Mouse (Mus musculus) midbrain, embryonic 16.5 days (tissue): ENCODE measurements around the gene Cst9. TPM values are rescaled to one million over a fixed set of nuclear protein-coding genes. Genes with fewer than 3 reads are reported as not detected.

Experiments
- ATAC-seq: fragments of 200-750 bp; cut with Nextera tagmentation; 2 replicates; pipeline ENCODE4 v1.8.0; 2017; ENCODE audit warnings: moderate TSS enrichment
- H3K27ac ChIP-seq: fragments of 300-500 bp; sonication (generic); 2 replicates; pipeline ENCODE4 v1.5.1; 2014; ENCODE audit warnings: mild to moderate bottlenecking, low read length, mixed read lengths
- H3K27me3 ChIP-seq: fragments of 300-500 bp; sonication (generic); 2 replicates; pipeline ENCODE4 v1.6.1; 2014; ENCODE audit warnings: low read depth, low read length, mixed read lengths; ENCODE audit not compliant: control insufficient read depth, insufficient read depth
- H3K36me3 ChIP-seq: fragments of 300-500 bp; sonication (generic); 2 replicates; pipeline ENCODE4 v1.6.1; 2014; ENCODE audit warnings: mild to moderate bottlenecking, low read length, moderate library complexity, mixed read lengths; ENCODE audit not compliant: control insufficient read depth, insufficient read depth
- H3K4me1 ChIP-seq: fragments of 300-500 bp; sonication (generic); 2 replicates; pipeline ENCODE4 v1.6.1; 2014; ENCODE audit warnings: mild to moderate bottlenecking, low read length, mixed read lengths; ENCODE audit not compliant: control insufficient read depth, insufficient read depth
- H3K4me2 ChIP-seq: fragments of 300-500 bp; sonication (generic); 2 replicates; pipeline ENCODE4 v1.6.1; 2014; ENCODE audit warnings: mild to moderate bottlenecking, low read length, mixed read lengths
- H3K4me3 ChIP-seq: fragments of 300-500 bp; sonication (generic); 2 replicates; pipeline ENCODE4 v1.5.1; 2014; ENCODE audit warnings: low read depth, mild to moderate bottlenecking, low read length, moderate library complexity, mixed read lengths
- H3K9ac ChIP-seq: fragments of 300-500 bp; sonication (generic); 2 replicates; pipeline ENCODE4 v1.6.1; 2014; ENCODE audit warnings: low read depth, low read length, mixed read lengths
- H3K9me3 ChIP-seq: fragments of 300-500 bp; sonication (generic); replicated peaks from 2 replicates; pipeline ENCODE4 v1.6.1; 2014; ENCODE audit warnings: mild to moderate bottlenecking, low read length, mixed read lengths; ENCODE audit not compliant: control insufficient read depth, poor library complexity, severe bottlenecking
- WGBS: fragments of 180-500 bp; shearing (Covaris S2); extraction: QIAGEN DNeasy Blood & Tissue Kit; methylation state at CpG from one replicate; pipeline ENCODE4 v1.1.7; 2014; 5-methylcytosine and 5-hydroxymethylcytosine counted together
- polyA plus RNA-seq: library from polyadenylated mRNA; unstranded; fragments of >200 nt; fragmentation: Nextera tagmentation; extraction: Ambion mirVana; gene quantifications from 2 replicates; pipeline ENCODE4 v1.2.1, GENCODE M21; 2015

Cst9 gene
- not detected in 2 replicates for polyA plus RNA-seq

DNA sequence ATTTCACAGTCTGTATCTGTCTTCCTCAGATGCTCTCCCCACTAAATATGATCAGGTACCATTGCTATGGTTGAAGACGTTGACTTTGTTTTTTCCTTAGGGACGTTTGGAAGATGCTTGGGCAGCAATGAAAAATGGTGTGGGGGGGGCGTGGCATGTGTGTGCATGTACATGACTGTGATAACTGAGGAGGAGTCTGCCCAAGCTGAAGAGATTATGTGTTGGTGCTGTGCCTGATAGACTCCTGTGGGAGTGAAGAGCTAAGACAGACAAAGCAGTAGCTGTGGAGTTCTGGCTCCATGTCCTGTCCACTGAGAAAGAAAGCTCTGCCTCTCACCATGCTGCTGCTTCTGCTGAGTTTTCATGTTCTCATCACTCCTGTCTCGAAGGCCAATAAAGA lies at the start of gene Cst9:
Gene Cst9 (plus strand): TSS at position 236 of the 400 bp plus-strand sequence.
- Histone ChIP-seq H3K4me3 (no peak within 1 kb of the TSS), H3K36me3 (no peaks in the 10 kb centered on the region), H3K27me3 (no peaks in the 10 kb centered on the region), H3K4me1 (no peaks in the 10 kb centered on the region), H3K27ac (no peak within 1 kb of the TSS), H3K4me2 (no peak within 1 kb of the TSS), H3K9ac (no peak within 1 kb of the TSS), H3K9me3 (no peaks in the 10 kb centered on the region)
- no peak for ATAC-seq
- WGBS: 70% methylated on average over 4 of the region's 4 CpGs

DNA sequence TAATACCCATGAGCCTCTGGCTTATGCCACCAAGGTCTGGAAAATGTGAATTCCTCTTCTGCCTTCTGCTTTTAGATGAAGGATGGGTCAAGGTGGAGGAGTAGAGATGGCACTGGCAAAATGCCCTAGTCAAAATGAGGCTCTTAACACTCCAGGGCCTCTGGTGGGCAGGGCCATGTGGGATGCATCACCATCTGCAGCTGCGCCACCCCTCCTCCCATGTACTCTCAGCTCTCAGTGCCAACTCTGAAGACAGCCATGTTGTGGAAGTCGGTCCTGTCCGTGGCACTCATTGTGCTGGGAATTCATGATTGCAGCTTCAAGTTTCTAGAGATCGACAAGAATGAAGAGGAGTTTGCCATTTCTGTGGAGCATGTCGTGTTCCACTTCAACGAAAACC lies 45.8 kb upstream of the Cst9 start, which contains the start of gene Cst12:
Gene Cst12 (plus strand): TSS at position 220 of the 400 bp plus-strand sequence.
- Histone ChIP-seq H3K9ac (no peak within 1 kb of the TSS), H3K27ac (no peak within 1 kb of the TSS), H3K36me3 (no peaks in the 10 kb centered on the region), H3K4me2 (no peak within 1 kb of the TSS), H3K27me3 (no peaks in the 10 kb centered on the region), H3K4me1 (no peaks in the 10 kb centered on the region), H3K9me3 (no peaks in the 10 kb centered on the region), H3K4me3 (no peak within 1 kb of the TSS)
- 95% methylated on average over 6 of the region's 6 CpGs for WGBS
- ATAC-seq: no peak

DNA sequence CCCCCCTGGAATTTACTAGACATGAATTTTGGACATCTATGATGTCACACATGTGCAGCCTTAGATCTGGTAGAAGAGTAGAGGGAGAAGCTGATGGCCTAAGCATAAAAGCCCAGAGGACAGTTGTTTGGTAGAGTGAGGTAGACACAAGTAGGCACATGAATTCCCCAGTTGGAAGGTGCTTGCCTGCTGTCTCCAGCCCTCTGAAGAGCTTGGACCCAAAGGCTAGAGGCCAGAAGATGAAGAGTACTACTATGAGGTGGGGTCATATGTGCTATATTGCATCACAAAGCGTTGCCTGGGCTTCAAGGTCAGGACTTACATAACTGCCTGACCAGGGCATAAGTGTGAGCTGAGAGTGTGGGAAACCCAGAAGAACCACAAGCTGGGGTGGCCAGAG lies 36.5 kb upstream of the Cst9 start, which contains the start of gene Cst8:
Gene Cst8 (plus strand): TSS at position 301 of the 400 bp plus-strand sequence.
- Histone ChIP-seq H3K4me3 (no peak within 1 kb of the TSS), H3K4me2 (no peak within 1 kb of the TSS), H3K4me1 (no peaks in the 10 kb centered on the region), H3K9ac (no peak within 1 kb of the TSS), H3K27me3 (no peaks in the 10 kb centered on the region), H3K9me3 (no peaks in the 10 kb centered on the region), H3K27ac (no peak within 1 kb of the TSS), H3K36me3 (no peaks in the 10 kb centered on the region)
- no peak for ATAC-seq
- 93% methylated on average over 1 of the region's 1 CpGs for WGBS

DNA sequence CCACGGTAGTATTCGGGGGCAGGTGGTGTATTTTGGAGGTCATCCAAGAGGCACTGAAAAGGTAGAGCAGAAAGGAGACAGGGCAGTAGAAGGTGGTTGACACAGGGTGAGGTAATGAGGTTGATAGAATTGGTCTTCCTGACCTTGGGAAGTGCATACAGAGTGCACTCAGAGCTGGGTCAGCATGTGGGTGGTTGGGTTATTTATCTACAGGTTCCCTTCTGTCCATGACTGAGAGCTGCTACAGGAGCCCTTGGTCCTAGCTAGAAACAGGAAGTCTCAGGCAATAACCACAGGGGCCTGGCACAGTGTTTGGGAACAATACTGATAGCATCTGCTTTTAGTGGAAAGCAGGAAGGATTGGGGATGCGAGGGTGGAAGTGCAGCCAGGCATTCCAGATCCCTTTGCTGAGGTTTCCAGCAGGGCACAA lies 33.4 kb upstream of the Cst9 start:
- no peaks in the 10 kb centered on the region for H3K27me3 ChIP-seq

DNA sequence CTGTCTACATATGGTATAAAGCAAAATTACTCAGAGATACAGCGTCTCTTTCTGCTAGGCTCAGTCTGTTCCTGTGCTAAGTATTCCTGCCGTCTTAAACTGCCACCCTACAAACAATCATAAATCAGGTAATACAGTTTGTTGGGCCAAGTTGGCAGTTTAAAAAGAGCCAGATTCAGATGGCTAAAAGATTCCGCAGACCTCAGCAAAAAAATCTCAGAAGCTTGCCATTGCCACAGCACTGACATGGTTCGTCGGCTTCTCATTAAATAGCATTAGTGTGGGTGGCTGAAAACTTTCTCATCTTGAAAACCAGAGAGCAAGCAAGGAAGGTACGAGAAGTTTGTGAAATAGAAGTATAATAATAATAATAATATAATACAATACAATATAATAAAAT lies 28.3 kb upstream of the Cst9 start:
- Histone ChIP-seq H3K9ac (no peak overlapping the region), H3K27ac (no peak overlapping the region), H3K27me3 (no peaks in the 10 kb centered on the region), H3K36me3 (no peaks in the 10 kb centered on the region), H3K4me2 (no peak overlapping the region), H3K9me3 (no peaks in the 10 kb centered on the region), H3K4me1 (no peaks in the 10 kb centered on the region), H3K4me3 (no peak overlapping the region)
- 84% methylated on average over 6 of the region's 6 CpGs for WGBS
- no peak for ATAC-seq

More for the DNA sequence above, 33.4 kb upstream of the Cst9 start:
- ATAC-seq: no peak
- H3K9ac ChIP-seq: no peak overlapping the region
- no peaks in the 10 kb centered on the region for H3K4me1 ChIP-seq
- WGBS: 71% methylated on average over 3 of the region's 3 CpGs
- no peaks in the 10 kb centered on the region for H3K36me3 ChIP-seq
- H3K4me2 ChIP-seq: no peak overlapping the region
- no peak overlapping the region for H3K4me3 ChIP-seq
- no peaks in the 10 kb centered on the region for H3K9me3 ChIP-seq
- no peak overlapping the region for H3K27ac ChIP-seq

DNA sequence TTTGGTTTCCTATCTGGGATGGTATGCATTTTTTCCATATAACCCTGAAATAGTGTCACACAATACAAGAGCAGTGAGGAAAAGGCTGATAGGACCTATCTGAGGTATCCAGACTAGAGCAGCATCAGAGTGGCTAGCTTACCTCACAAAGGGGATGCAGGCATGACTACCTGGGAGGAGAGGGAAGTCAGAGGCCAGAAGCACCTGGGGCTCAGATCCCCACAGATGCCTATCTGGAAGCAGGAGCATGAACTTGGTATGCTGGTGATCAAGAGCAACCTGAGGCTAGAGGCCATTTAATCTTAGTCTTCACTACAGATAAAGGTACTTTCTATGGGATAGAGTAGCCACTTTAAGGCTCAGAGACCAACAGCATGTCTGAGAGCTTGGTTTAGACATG lies 15.0 kb upstream of the Cst9 start, which contains the start of gene Cst13:
Gene Cst13 (plus strand): TSS at position 173 of the 400 bp plus-strand sequence.
- H3K36me3 ChIP-seq: no peaks in the 10 kb centered on the region
- ATAC-seq: no peak
- H3K4me1 ChIP-seq: no peaks in the 10 kb centered on the region
- no peaks in the 10 kb centered on the region for H3K27me3 ChIP-seq
- no peaks in the 10 kb centered on the region for H3K9me3 ChIP-seq
- H3K4me3 ChIP-seq: no peak within 1 kb of the TSS
- H3K9ac ChIP-seq: no peak within 1 kb of the TSS
- no peak within 1 kb of the TSS for H3K27ac ChIP-seq
- no peak within 1 kb of the TSS for H3K4me2 ChIP-seq

DNA sequence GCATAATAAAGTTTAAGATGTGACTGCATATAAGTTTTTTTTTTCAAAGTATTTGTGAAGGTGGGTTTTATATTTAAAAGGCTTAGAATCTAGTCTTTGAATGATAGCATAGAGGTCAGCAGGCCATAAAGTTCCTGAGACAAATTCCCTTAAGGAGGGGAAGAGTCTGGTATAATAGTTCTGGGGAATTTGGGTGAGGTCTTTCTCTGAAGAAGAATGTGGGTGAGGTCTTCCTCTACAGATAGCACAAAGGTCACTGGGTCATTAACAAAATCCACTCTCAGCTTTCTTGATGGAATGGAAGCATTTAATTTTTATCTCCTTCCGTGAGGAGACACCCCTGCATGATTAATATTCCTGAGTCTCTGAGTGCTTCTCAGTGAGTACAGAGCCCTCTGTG lies 9.0 kb upstream of the Cst9 start:
- Histone ChIP-seq H3K27ac (no peak overlapping the region), H3K27me3 (no peaks in the 10 kb centered on the region), H3K4me2 (no peak overlapping the region), H3K4me3 (no peak overlapping the region), H3K9me3 (no peaks in the 10 kb centered on the region), H3K36me3 (no peaks in the 10 kb centered on the region), H3K9ac (no peak overlapping the region), H3K4me1 (no peaks in the 10 kb centered on the region)
- ATAC-seq: no peak
- WGBS: 70% methylated on average over 1 of the region's 1 CpGs

DNA sequence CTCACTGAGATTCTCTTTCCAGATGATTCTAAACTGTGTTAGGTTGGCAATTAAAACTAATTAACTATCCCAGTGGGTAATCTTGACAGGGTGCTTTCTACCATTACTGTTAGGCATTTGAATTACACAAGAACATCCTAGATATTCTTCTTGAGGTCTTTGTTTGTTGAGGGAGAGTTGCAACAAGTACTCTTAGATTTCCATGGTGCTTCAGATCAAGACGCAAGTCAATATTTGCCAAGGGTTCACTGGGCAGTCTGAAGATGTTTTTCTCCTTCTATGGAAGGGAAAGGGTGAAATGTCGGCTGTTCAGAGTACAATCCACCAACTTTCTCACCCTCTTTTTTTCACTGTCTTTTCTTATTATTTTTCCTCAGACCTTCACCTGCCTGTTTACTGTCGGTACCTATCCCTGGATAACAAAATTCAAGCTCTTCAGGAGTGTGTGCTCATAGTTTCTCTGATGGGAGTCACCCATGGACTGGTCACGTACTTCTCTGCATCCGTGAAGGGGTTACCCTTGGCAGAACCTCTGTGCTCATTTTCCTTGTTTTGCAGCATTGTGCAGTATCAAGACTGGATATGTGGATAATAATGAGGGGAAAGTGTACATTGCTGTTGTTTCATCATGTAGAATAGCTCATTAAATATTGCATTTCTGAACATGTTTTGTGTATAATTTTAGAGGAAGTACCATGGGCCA lies 3.3 kb downstream of the Cst9 start:
- WGBS: 91% methylated on average over 5 of the region's 5 CpGs
- no peak for ATAC-seq

DNA sequence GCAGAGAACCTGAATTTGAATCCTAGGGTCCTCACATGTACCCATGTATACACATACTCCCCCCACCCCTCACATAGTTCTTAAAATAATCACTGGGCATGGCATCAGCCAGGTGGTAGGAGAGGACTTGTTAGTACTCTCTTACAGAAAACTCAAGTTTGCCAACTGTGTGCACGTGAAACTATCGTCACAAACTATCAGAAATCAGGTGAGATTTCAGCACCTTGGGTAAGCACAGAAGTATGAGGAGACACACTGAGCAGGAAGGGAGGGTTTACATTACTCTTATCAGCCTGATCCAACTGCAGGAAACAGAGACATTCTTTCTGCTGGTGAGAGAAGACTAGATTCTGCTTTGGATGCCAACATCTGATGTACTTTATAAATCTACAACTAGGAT lies 4.3 kb downstream of the Cst9 start:
- no peak overlapping the region for H3K4me2 ChIP-seq
- H3K9me3 ChIP-seq: no peaks in the 10 kb centered on the region
- no peak for ATAC-seq
- H3K4me1 ChIP-seq: no peaks in the 10 kb centered on the region
- no peak overlapping the region for H3K9ac ChIP-seq
- H3K27me3 ChIP-seq: no peaks in the 10 kb centered on the region
- H3K36me3 ChIP-seq: no peaks in the 10 kb centered on the region
- H3K4me3 ChIP-seq: no peak overlapping the region
- no peak overlapping the region for H3K27ac ChIP-seq
- WGBS: 98% methylated on average over 2 of the region's 2 CpGs

More for the DNA sequence above, 3.3 kb downstream of the Cst9 start:
- Histone ChIP-seq H3K4me1 (no peaks in the 10 kb centered on the region), H3K4me3 (no peak overlapping the region), H3K36me3 (no peaks in the 10 kb centered on the region), H3K27me3 (no peaks in the 10 kb centered on the region), H3K9ac (no peak overlapping the region), H3K27ac (no peak overlapping the region), H3K9me3 (no peaks in the 10 kb centered on the region), H3K4me2 (no peak overlapping the region)
